Mouse (Mus musculus): ENCODE results near the gene Chm. TPM values are rescaled to one million over a fixed set of nuclear protein-coding genes. Genes with fewer than 3 reads are reported as not detected.
"Not testable (repeated sequence)": the region's sequence is repeated elsewhere in the genome, so short reads cannot be mapped to it uniquely, and the experiment has no call there.

Chm gene
- polyA plus RNA-seq (2012; ENCODE audit: insufficient read depth, insufficient read length, low replicate concordance, missing spikeins), result not detected in 2 replicates

DNA sequence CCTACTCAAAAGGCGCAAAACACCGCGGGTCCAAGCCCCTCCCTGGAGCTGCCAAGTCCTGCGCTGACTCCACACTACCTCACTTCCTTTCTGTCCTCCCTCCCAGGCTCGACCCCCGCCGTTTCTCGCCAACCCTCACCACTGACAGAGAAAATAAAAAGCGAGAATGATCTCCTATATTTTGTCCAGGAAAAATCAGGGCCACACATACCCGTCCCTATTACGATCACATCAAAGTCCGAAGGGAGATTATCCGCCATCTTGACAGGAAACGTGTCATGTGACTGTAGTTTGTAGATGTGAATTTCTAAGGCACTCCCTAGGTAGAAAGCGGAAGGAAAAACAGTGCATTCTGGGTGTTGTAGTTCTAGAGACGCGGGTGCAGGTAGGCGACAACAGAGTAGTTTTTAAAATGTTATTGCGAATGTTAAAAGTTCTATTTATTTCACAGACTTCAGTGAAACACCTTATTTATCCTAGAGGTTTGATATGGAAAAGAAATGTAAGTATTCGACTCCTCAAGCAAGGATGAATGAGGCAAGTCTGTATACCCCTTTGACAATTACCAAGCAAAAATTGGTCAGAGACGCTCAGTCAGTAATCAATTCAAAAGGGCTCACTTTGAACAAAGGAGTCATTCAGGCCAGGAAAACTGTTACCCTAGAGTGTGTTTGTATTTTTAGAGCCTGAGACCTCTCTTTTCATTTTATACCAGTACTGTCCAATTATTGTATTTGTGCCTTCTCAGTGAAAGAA, at the start of gene Chm:
TSS of gene Chm (minus strand) at position 288 of the 756 bp plus-strand sequence.
- peak within 1 kb of the TSS; percentile 92 for H3K4me3 ChIP-seq (ENCODE audit: insufficient read depth, low read depth, low read length)
- WGBS, result 15% methylated on average over 21 of the region's 21 CpGs
- no peaks in the 10 kb centered on the region for H3K4me1 ChIP-seq (ENCODE audit: control insufficient read depth, insufficient read depth, low read length)
- peak within 1 kb of the TSS; percentile 94 for H3K27ac ChIP-seq (ENCODE audit: insufficient read depth, low read depth, low read length)
- TF ChIP-seq POLR2A (IDR thresholded peaks at IDR 0.05; ENCODE audit: insufficient read depth, low read depth, low read length) (no peak), CTCF (IDR thresholded peaks at IDR 0.05; ENCODE audit: insufficient read depth, low read depth, low read length) (no peak)

GRCm38 (mm10) chrX:113193901-113194300, 8.6 kb upstream of the Chm start:
- TF ChIP-seq POLR2A (IDR thresholded peaks at IDR 0.05; ENCODE audit: insufficient read depth, low read depth, low read length) (no peak), CTCF (IDR thresholded peaks at IDR 0.05; ENCODE audit: insufficient read depth, low read depth, low read length) (no peak)
- no peak overlapping the region for H3K4me3 ChIP-seq (ENCODE audit: insufficient read depth, low read depth, low read length)
- no peak overlapping the region for H3K27ac ChIP-seq (ENCODE audit: insufficient read depth, low read depth, low read length)
- WGBS, result 17% methylated on average over 2 of the region's 2 CpGs
- no peaks in the 10 kb centered on the region for H3K4me1 ChIP-seq (ENCODE audit: control insufficient read depth, insufficient read depth, low read length)

- TF ChIP-seq POLR2A (IDR thresholded peaks at IDR 0.05; ENCODE audit: insufficient read depth, low read depth, low read length), result no peak
Observed at GRCm38 (mm10) chrX:113184569-113185229, 618 bp downstream of the Chm start.

GRCm38 (mm10) chrX:113180856-113181255, 4.5 kb downstream of the Chm start:
- H3K4me1 ChIP-seq (ENCODE audit: control insufficient read depth, insufficient read depth, low read length); H3K4me3 ChIP-seq (ENCODE audit: insufficient read depth, low read depth, low read length); H3K27ac ChIP-seq (ENCODE audit: insufficient read depth, low read depth, low read length): not testable (repeated sequence)
- 89% methylated on average over 4 of the region's 4 CpGs for WGBS

More at GRCm38 (mm10) chrX:113184569-113185229, 618 bp downstream of the Chm start:
- H3K4me3 ChIP-seq (ENCODE audit: insufficient read depth, low read depth, low read length), result peak overlapping the region; percentile 92
- peak overlapping the region; percentile 94 for H3K27ac ChIP-seq (ENCODE audit: insufficient read depth, low read depth, low read length)
- WGBS, result 21% methylated on average over 17 of the region's 17 CpGs
- no peaks in the 10 kb centered on the region for H3K4me1 ChIP-seq (ENCODE audit: control insufficient read depth, insufficient read depth, low read length)

GRCm38 (mm10) chrX:113172766-113173165, 12.6 kb downstream of the Chm start:
- H3K4me3 ChIP-seq (ENCODE audit: insufficient read depth, low read depth, low read length), result no peak overlapping the region
- 73% methylated on average over 2 of the region's 2 CpGs for WGBS
- TF ChIP-seq POLR2A (IDR thresholded peaks at IDR 0.05; ENCODE audit: insufficient read depth, low read depth, low read length), result no peak
- TF ChIP-seq CTCF (IDR thresholded peaks at IDR 0.05; ENCODE audit: insufficient read depth, low read depth, low read length), result no peak
- no peak overlapping the region for H3K27ac ChIP-seq (ENCODE audit: insufficient read depth, low read depth, low read length)
- H3K4me1 ChIP-seq (ENCODE audit: control insufficient read depth, insufficient read depth, low read length), result no peaks in the 10 kb centered on the region

- WGBS, result 88% methylated on average over 1 of the region's 1 CpGs
- no peak overlapping the region for H3K4me3 ChIP-seq (ENCODE audit: insufficient read depth, low read depth, low read length)
- no peak for TF ChIP-seq POLR2A (IDR thresholded peaks at IDR 0.05; ENCODE audit: insufficient read depth, low read depth, low read length)
- TF ChIP-seq CTCF (IDR thresholded peaks at IDR 0.05; ENCODE audit: insufficient read depth, low read depth, low read length), result no peak
- H3K4me1 ChIP-seq (ENCODE audit: control insufficient read depth, insufficient read depth, low read length), result no peaks in the 10 kb centered on the region
- no peak overlapping the region for H3K27ac ChIP-seq (ENCODE audit: insufficient read depth, low read depth, low read length)
Observed at GRCm38 (mm10) chrX:113172271-113172670, 13.0 kb downstream of the Chm start.

GRCm38 (mm10) chrX:113160268-113160860, 25.0 kb downstream of the Chm start:
- Histone ChIP-seq H3K27ac (ENCODE audit: insufficient read depth, low read depth, low read length) (no peak overlapping the region), H3K4me3 (ENCODE audit: insufficient read depth, low read depth, low read length) (no peak overlapping the region), H3K4me1 (ENCODE audit: control insufficient read depth, insufficient read depth, low read length) (no peaks in the 10 kb centered on the region)
- 73% methylated on average over 3 of the region's 3 CpGs for WGBS
- TF ChIP-seq POLR2A (IDR thresholded peaks at IDR 0.05; ENCODE audit: insufficient read depth, low read depth, low read length) (no peak), CTCF (IDR thresholded peaks at IDR 0.05; ENCODE audit: insufficient read depth, low read depth, low read length) (no peak)

DNA sequence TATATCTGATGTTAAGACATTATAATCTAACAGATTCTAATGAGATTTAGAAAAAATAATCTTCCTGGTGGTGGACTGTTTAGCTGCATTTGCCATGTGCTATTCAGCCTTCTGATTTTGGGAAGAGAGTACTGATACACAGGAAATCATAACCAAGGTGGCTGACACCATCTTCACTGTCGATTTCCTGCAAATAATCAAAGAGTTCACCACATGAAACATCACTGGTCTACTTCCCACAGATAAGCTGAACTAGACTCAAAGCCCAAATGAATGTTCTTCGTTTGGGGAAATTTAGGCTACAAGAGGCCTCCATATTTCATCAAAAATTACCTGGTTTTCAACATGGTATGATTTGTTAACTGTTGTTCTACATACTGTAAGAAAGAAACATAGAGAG, 101.1 kb downstream of the Chm start:
- 72% methylated on average over 2 of the region's 2 CpGs for WGBS
- Histone ChIP-seq H3K4me1 (ENCODE audit: control insufficient read depth, insufficient read depth, low read length) (no peaks in the 10 kb centered on the region), H3K27ac (ENCODE audit: insufficient read depth, low read depth, low read length) (no peak overlapping the region), H3K4me3 (ENCODE audit: insufficient read depth, low read depth, low read length) (no peak overlapping the region)
- no peak for TF ChIP-seq CTCF (IDR thresholded peaks at IDR 0.05; ENCODE audit: insufficient read depth, low read depth, low read length)
- no peak for TF ChIP-seq POLR2A (IDR thresholded peaks at IDR 0.05; ENCODE audit: insufficient read depth, low read depth, low read length)

- no peak for TF ChIP-seq POLR2A (IDR thresholded peaks at IDR 0.05; ENCODE audit: insufficient read depth, low read depth, low read length)
- TF ChIP-seq CTCF (IDR thresholded peaks at IDR 0.05; ENCODE audit: insufficient read depth, low read depth, low read length), result no peak
- Histone ChIP-seq H3K27ac (ENCODE audit: insufficient read depth, low read depth, low read length) (no peak overlapping the region), H3K4me1 (ENCODE audit: control insufficient read depth, insufficient read depth, low read length) (no peaks in the 10 kb centered on the region), H3K4me3 (ENCODE audit: insufficient read depth, low read depth, low read length) (no peak overlapping the region)
- WGBS, result 53% methylated on average over 2 of the region's 2 CpGs
Observed at GRCm38 (mm10) chrX:113076053-113076452, 109.3 kb downstream of the Chm start.
